Mouse (Mus musculus): ENCODE measurements around the gene Zcchc18.

- TF ChIP-seq POLR2A (IDR thresholded peaks at IDR 0.05; ENCODE audit: low read depth, low read length) (no peak), CTCF (IDR thresholded peaks at IDR 0.05; ENCODE audit: borderline replicate concordance, insufficient read depth, low read length) (no peak)
Measured at GRCm38 (mm10) chrX:137038000-137038483, 45.1 kb downstream of the Zcchc18 start, which contains the start of gene Slc25a53.
